Mouse (Mus musculus) midbrain, postnatal 0 days (tissue): ENCODE data around the gene Gm47791. TPM values are rescaled to one million over a fixed set of nuclear protein-coding genes. Genes with fewer than 3 reads are reported as not detected.

Experiments
- ATAC-seq: fragments of 200-750 bp; cut with Nextera tagmentation; 2 replicates; pipeline ENCODE4 v1.8.0; 2017; ENCODE audit warnings: moderate number of reproducible peaks, mild to moderate bottlenecking, moderate TSS enrichment, moderate library complexity; ENCODE audit not compliant: low FRiP score
- DNase-seq: peaks from one replicate; pipeline ENCODE4 v3.0.0-alpha.2; 2015; ENCODE audit warnings: low spot score
- H3K27ac ChIP-seq: fragments of 300-500 bp; sonication (generic); 2 replicates; pipeline ENCODE4 v1.5.1; 2014; ENCODE audit warnings: low read depth, mild to moderate bottlenecking, low read length, mixed read lengths
- H3K27me3 ChIP-seq: fragments of 300-500 bp; sonication (generic); 2 replicates; pipeline ENCODE4 v1.6.1; 2014; ENCODE audit warnings: low read length, control low read depth, mixed read lengths; ENCODE audit not compliant: insufficient read depth
- H3K36me3 ChIP-seq: fragments of 300-500 bp; sonication (generic); 2 replicates; pipeline ENCODE4 v1.6.1; 2014; ENCODE audit warnings: low read length, control low read depth, mixed read lengths; ENCODE audit not compliant: insufficient read depth
- H3K4me1 ChIP-seq: fragments of 300-500 bp; sonication (generic); 2 replicates; pipeline ENCODE4 v1.6.1; 2014; ENCODE audit warnings: mild to moderate bottlenecking, control low read depth, antibody characterized with exemption, low read length, mixed read lengths; ENCODE audit not compliant: insufficient read depth
- H3K4me2 ChIP-seq: fragments of 300-500 bp; sonication (generic); 2 replicates; pipeline ENCODE4 v1.6.1; 2014; ENCODE audit warnings: low read depth, mild to moderate bottlenecking, low read length, mixed read lengths; ENCODE audit not compliant: poor library complexity, severe bottlenecking
- H3K4me3 ChIP-seq: fragments of 300-500 bp; sonication (generic); 2 replicates; pipeline ENCODE4 v1.5.1; 2014; ENCODE audit warnings: low read depth, mild to moderate bottlenecking, low read length, moderate library complexity
- H3K9ac ChIP-seq: fragments of 300-500 bp; sonication (generic); replicated peaks from 2 replicates; pipeline ENCODE4 v1.6.1; 2014; ENCODE audit warnings: mild to moderate bottlenecking, low read length, moderate library complexity, mixed read lengths; ENCODE audit not compliant: poor library complexity, severe bottlenecking
- H3K9me3 ChIP-seq: fragments of 300-500 bp; sonication (generic); 2 replicates; pipeline ENCODE4 v1.6.1; 2016; ENCODE audit warnings: low read length, control low read depth
- CTCF ChIP-seq: IDR thresholded peaks from 2 replicates; pipeline ENCODE4 v1.5.1; 2016; ENCODE audit warnings: antibody characterized with exemption, mild to moderate bottlenecking
- whole genome bisulfite sequencing: fragments of 180-500 bp; shearing (Covaris S2); extraction: QIAGEN DNeasy Blood & Tissue Kit; methylation state at CpG from one replicate; pipeline ENCODE4 v1.1.7; 2014; 5-methylcytosine and 5-hydroxymethylcytosine counted together
- polyA plus RNA-seq: library from polyadenylated mRNA; unstranded; fragments of >200 nt; fragmentation: Nextera tagmentation; extraction: Ambion mirVana; gene quantifications from 2 replicates; pipeline ENCODE4 v1.2.1, GENCODE M21; 2015
- total RNA-seq: library from RNA; depleted of rRNA; stranded (reverse); fragments of >200 nt; gene quantifications from 2 replicates; pipeline ENCODE4 v1.2.3, GENCODE M21; 2014

Gene Gm47791
- total and polyA plus RNA-seq, 2 experiments from 2014 or later = not detected

GRCm38 (mm10) chr1:82808564-82808963, 37.5 kb upstream of the Gm47791 start:
- no peaks in the 10 kb centered on the region for H3K36me3 ChIP-seq
- 49% methylated on average over 3 of the region's 3 CpGs for WGBS
- no peaks in the 10 kb centered on the region for H3K27me3 ChIP-seq
- TF ChIP-seq CTCF = no peak
- H3K4me3 ChIP-seq = no peak overlapping the region
- no peak overlapping the region for H3K27ac ChIP-seq
- H3K4me2 ChIP-seq = no peak overlapping the region
- ATAC-seq (no peak), DNase-seq (no peak)
- no peaks in the 10 kb centered on the region for H3K4me1 ChIP-seq
- no peak overlapping the region for H3K9ac ChIP-seq
- H3K9me3 ChIP-seq = no peaks in the 10 kb centered on the region

GRCm38 (mm10) chr1:82807206-82807605, 36.2 kb upstream of the Gm47791 start:
- ATAC-seq (no peak), DNase-seq (no peak)
- Histone ChIP-seq H3K4me2 (no peak overlapping the region), H3K36me3 (no peaks in the 10 kb centered on the region), H3K4me1 (no peaks in the 10 kb centered on the region), H3K9ac (no peak overlapping the region), H3K27ac (no peak overlapping the region), H3K4me3 (no peak overlapping the region), H3K9me3 (no peaks in the 10 kb centered on the region), H3K27me3 (no peaks in the 10 kb centered on the region)
- no peak for TF ChIP-seq CTCF
- WGBS = 83% methylated on average over 7 of the region's 7 CpGs

GRCm38 (mm10) chr1:82806391-82806790, 35.3 kb upstream of the Gm47791 start:
- no peak for TF ChIP-seq CTCF
- H3K27me3 ChIP-seq = no peaks in the 10 kb centered on the region; the same call in 1 of the 2 replicates
- 64% methylated on average over 8 of the region's 8 CpGs for WGBS
- no peak overlapping the region for H3K4me3 ChIP-seq
- no peaks in the 10 kb centered on the region for H3K9me3 ChIP-seq
- H3K9ac ChIP-seq = no peak overlapping the region
- H3K36me3 ChIP-seq = no peaks in the 10 kb centered on the region
- no peaks in the 10 kb centered on the region for H3K4me1 ChIP-seq
- no peak for ATAC-seq
- no peak overlapping the region for H3K27ac ChIP-seq
- DNase-seq = no peak
- H3K4me2 ChIP-seq = no peak overlapping the region

GRCm38 (mm10) chr1:82804059-82804458, 33.0 kb upstream of the Gm47791 start:
- no peaks in the 10 kb centered on the region for H3K4me1 ChIP-seq
- no peaks in the 10 kb centered on the region for H3K9me3 ChIP-seq
- TF ChIP-seq CTCF = no peak
- no peaks in the 10 kb centered on the region for H3K36me3 ChIP-seq
- H3K27me3 ChIP-seq = no peaks in the 10 kb centered on the region; the same call in 1 of the 2 replicates
- WGBS = 88% methylated on average over 1 of the region's 1 CpGs
- H3K4me3 ChIP-seq = no peak overlapping the region
- H3K4me2 ChIP-seq = no peak overlapping the region
- DNase-seq = no peak
- no peak overlapping the region for H3K9ac ChIP-seq
- no peak overlapping the region for H3K27ac ChIP-seq
- ATAC-seq = no peak

GRCm38 (mm10) chr1:82803608-82804007, 32.6 kb upstream of the Gm47791 start:
- Histone ChIP-seq H3K4me3 (no peak overlapping the region), H3K4me2 (no peak overlapping the region), H3K9ac (no peak overlapping the region), H3K27ac (no peak overlapping the region), H3K4me1 (no peaks in the 10 kb centered on the region), H3K36me3 (no peaks in the 10 kb centered on the region), H3K9me3 (no peaks in the 10 kb centered on the region), H3K27me3 (no peaks in the 10 kb centered on the region; the same call in 1 of the 2 replicates)
- no peak for DNase-seq
- 76% methylated on average over 7 of the region's 7 CpGs for WGBS
- no peak for ATAC-seq
- peak; percentile 65 for TF ChIP-seq CTCF

- no peak overlapping the region for H3K27ac ChIP-seq
- no peaks in the 10 kb centered on the region for H3K9me3 ChIP-seq
- H3K4me1 ChIP-seq = no peaks in the 10 kb centered on the region
- TF ChIP-seq CTCF = no peak
- 73% methylated on average over 12 of the region's 12 CpGs for WGBS
- no peaks in the 10 kb centered on the region; the same call in 1 of the 2 replicates for H3K27me3 ChIP-seq
- ATAC-seq (no peak), DNase-seq (no peak)
- H3K9ac ChIP-seq = no peak overlapping the region
- H3K4me2 ChIP-seq = no peak overlapping the region
- H3K4me3 ChIP-seq = no peak overlapping the region
- no peaks in the 10 kb centered on the region for H3K36me3 ChIP-seq
These were observed 30.2 kb upstream of the Gm47791 start for GRCm38 (mm10) chr1:82801105-82801783.
